Mouse (Mus musculus): Measurements from ENCODE around the gene Mrtfa. TPM values are rescaled to one million over a fixed set of nuclear protein-coding genes. Genes with fewer than 3 reads are reported as not detected.

Gene Mrtfa
- polyA plus RNA-seq, 1 experiment: 66.0 TPM

- Histone ChIP-seq H3K4me3 (ENCODE audit: insufficient read depth, low read length) (0 out of 2 replicates have a peak overlapping the region, but pooled peaks have one; percentile 3), H3K27ac (ENCODE audit: insufficient read depth, low read depth, low read length) (no peak overlapping the region), H3K4me1 (ENCODE audit: control insufficient read depth, insufficient read depth, low read length) (peaks cover 33% of the 10 kb centered on the region)
- TF ChIP-seq CTCF (IDR thresholded peaks at IDR 0.05; ENCODE audit: low read depth, low read length) (no peak), POLR2A (IDR thresholded peaks at IDR 0.05; ENCODE audit: borderline replicate concordance, low read depth, low read length) (no peak)
Measured at GRCm38 (mm10) chr15:81189061-81189460, 1.5 kb downstream of the Mrtfa start.

- no peak overlapping the region for H3K27ac ChIP-seq (ENCODE audit: insufficient read depth, low read depth, low read length)
- H3K4me3 ChIP-seq (ENCODE audit: insufficient read depth, low read length): no peak overlapping the region
- H3K4me1 ChIP-seq (ENCODE audit: control insufficient read depth, insufficient read depth, low read length): peaks cover 44% of the 10 kb centered on the region
- TF ChIP-seq POLR2A (IDR thresholded peaks at IDR 0.05; ENCODE audit: borderline replicate concordance, low read depth, low read length): no peak
- TF ChIP-seq CTCF (IDR thresholded peaks at IDR 0.05; ENCODE audit: low read depth, low read length): no peak
Measured at GRCm38 (mm10) chr15:81184913-81185312, 5.6 kb downstream of the Mrtfa start.

GRCm38 (mm10) chr15:81181233-81181632 lies 9.3 kb downstream of the Mrtfa start:
- no peak overlapping the region for H3K4me3 ChIP-seq (ENCODE audit: insufficient read depth, low read length)
- TF ChIP-seq CTCF (IDR thresholded peaks at IDR 0.05; ENCODE audit: low read depth, low read length) (no peak), POLR2A (IDR thresholded peaks at IDR 0.05; ENCODE audit: borderline replicate concordance, low read depth, low read length) (no peak)
- no peak overlapping the region for H3K27ac ChIP-seq (ENCODE audit: insufficient read depth, low read depth, low read length)
- peaks cover 61% of the 10 kb centered on the region for H3K4me1 ChIP-seq (ENCODE audit: control insufficient read depth, insufficient read depth, low read length)

- TF ChIP-seq CTCF (IDR thresholded peaks at IDR 0.05; ENCODE audit: low read depth, low read length): no peak
- TF ChIP-seq POLR2A (IDR thresholded peaks at IDR 0.05; ENCODE audit: borderline replicate concordance, low read depth, low read length): no peak
- Histone ChIP-seq H3K4me1 (ENCODE audit: control insufficient read depth, insufficient read depth, low read length) (peaks cover 68% of the 10 kb centered on the region), H3K4me3 (ENCODE audit: insufficient read depth, low read length) (no peak overlapping the region), H3K27ac (ENCODE audit: insufficient read depth, low read depth, low read length) (peak overlapping the region; percentile 5)
Measured at GRCm38 (mm10) chr15:81179523-81179922, 11.0 kb downstream of the Mrtfa start.

GRCm38 (mm10) chr15:81178703-81179102 lies 11.9 kb downstream of the Mrtfa start:
- H3K4me3 ChIP-seq (ENCODE audit: insufficient read depth, low read length): no peak overlapping the region
- peaks cover 76% of the 10 kb centered on the region for H3K4me1 ChIP-seq (ENCODE audit: control insufficient read depth, insufficient read depth, low read length)
- H3K27ac ChIP-seq (ENCODE audit: insufficient read depth, low read depth, low read length): peak overlapping the region; percentile 84
- TF ChIP-seq POLR2A (IDR thresholded peaks at IDR 0.05; ENCODE audit: borderline replicate concordance, low read depth, low read length) (no peak), CTCF (IDR thresholded peaks at IDR 0.05; ENCODE audit: low read depth, low read length) (no peak)

GRCm38 (mm10) chr15:81177860-81178259 lies 12.7 kb downstream of the Mrtfa start:
- H3K27ac ChIP-seq (ENCODE audit: insufficient read depth, low read depth, low read length): peak overlapping the region; percentile 84
- TF ChIP-seq POLR2A (IDR thresholded peaks at IDR 0.05; ENCODE audit: borderline replicate concordance, low read depth, low read length) (no peak), CTCF (IDR thresholded peaks at IDR 0.05; ENCODE audit: low read depth, low read length) (no peak)
- H3K4me1 ChIP-seq (ENCODE audit: control insufficient read depth, insufficient read depth, low read length): peaks cover 76% of the 10 kb centered on the region
- H3K4me3 ChIP-seq (ENCODE audit: insufficient read depth, low read length): no peak overlapping the region

- Histone ChIP-seq H3K4me1 (ENCODE audit: control insufficient read depth, insufficient read depth, low read length) (peaks cover 63% of the 10 kb centered on the region), H3K27ac (ENCODE audit: insufficient read depth, low read depth, low read length) (no peak overlapping the region; the same call in 1 of the 2 replicates), H3K4me3 (ENCODE audit: insufficient read depth, low read length) (no peak overlapping the region)
- no peak for TF ChIP-seq CTCF (IDR thresholded peaks at IDR 0.05; ENCODE audit: low read depth, low read length)
- TF ChIP-seq POLR2A (IDR thresholded peaks at IDR 0.05; ENCODE audit: borderline replicate concordance, low read depth, low read length): no peak
Measured at GRCm38 (mm10) chr15:81175633-81176032, 14.9 kb downstream of the Mrtfa start.

- peaks cover 38% of the 10 kb centered on the region for H3K4me1 ChIP-seq (ENCODE audit: control insufficient read depth, insufficient read depth, low read length)
- TF ChIP-seq POLR2A (IDR thresholded peaks at IDR 0.05; ENCODE audit: borderline replicate concordance, low read depth, low read length): no peak
- TF ChIP-seq CTCF (IDR thresholded peaks at IDR 0.05; ENCODE audit: low read depth, low read length): no peak
Measured at GRCm38 (mm10) chr15:81172259-81172658, 18.3 kb downstream of the Mrtfa start.

GRCm38 (mm10) chr15:81168735-81169134 lies 21.8 kb downstream of the Mrtfa start:
- TF ChIP-seq POLR2A (IDR thresholded peaks at IDR 0.05; ENCODE audit: borderline replicate concordance, low read depth, low read length): no peak
- no peak for TF ChIP-seq CTCF (IDR thresholded peaks at IDR 0.05; ENCODE audit: low read depth, low read length)
- Histone ChIP-seq H3K4me3 (ENCODE audit: insufficient read depth, low read length) (no peak overlapping the region), H3K27ac (ENCODE audit: insufficient read depth, low read depth, low read length) (no peak overlapping the region), H3K4me1 (ENCODE audit: control insufficient read depth, insufficient read depth, low read length) (peaks cover 10% of the 10 kb centered on the region)

More at GRCm38 (mm10) chr15:81172259-81172658, 18.3 kb downstream of the Mrtfa start:
- H3K27ac ChIP-seq (ENCODE audit: insufficient read depth, low read depth, low read length): no peak overlapping the region
- no peak overlapping the region for H3K4me3 ChIP-seq (ENCODE audit: insufficient read depth, low read length)

GRCm38 (mm10) chr15:81167831-81168230 lies 22.7 kb downstream of the Mrtfa start:
- Histone ChIP-seq H3K4me1 (ENCODE audit: control insufficient read depth, insufficient read depth, low read length) (peaks cover 10% of the 10 kb centered on the region; the same call in 1 of the 2 replicates), H3K4me3 (ENCODE audit: insufficient read depth, low read length) (no peak overlapping the region), H3K27ac (ENCODE audit: insufficient read depth, low read depth, low read length) (no peak overlapping the region)
- TF ChIP-seq POLR2A (IDR thresholded peaks at IDR 0.05; ENCODE audit: borderline replicate concordance, low read depth, low read length) (no peak), CTCF (IDR thresholded peaks at IDR 0.05; ENCODE audit: low read depth, low read length) (no peak)

- Histone ChIP-seq H3K4me1 (ENCODE audit: control insufficient read depth, insufficient read depth, low read length) (peaks cover 10% of the 10 kb centered on the region), H3K27ac (ENCODE audit: insufficient read depth, low read depth, low read length) (no peak overlapping the region), H3K4me3 (ENCODE audit: insufficient read depth, low read length) (no peak overlapping the region)
- TF ChIP-seq CTCF (IDR thresholded peaks at IDR 0.05; ENCODE audit: low read depth, low read length): no peak
- TF ChIP-seq POLR2A (IDR thresholded peaks at IDR 0.05; ENCODE audit: borderline replicate concordance, low read depth, low read length): no peak
Measured at GRCm38 (mm10) chr15:81166291-81166690, 24.3 kb downstream of the Mrtfa start.
